Mouse (Mus musculus) adrenal gland, adult 8-10 months (tissue): ENCODE measurements around the gene Inip. TPM values are rescaled to one million over a fixed set of nuclear protein-coding genes. Genes with fewer than 3 reads are reported as not detected.

Experiments used
- DNase-seq: peaks from one replicate; pipeline ENCODE4 v3.0.0; 2022
- total RNA-seq, 4 experiments: library from RNA; stranded (reverse); gene quantifications; 2 replicates each; pipeline ENCODE4 v1.2.4; 2022

Inip gene
- total RNA-seq, 4 experiments from 2014 or later = 17.8 to 24.3 (median 19.9) TPM

DNA sequence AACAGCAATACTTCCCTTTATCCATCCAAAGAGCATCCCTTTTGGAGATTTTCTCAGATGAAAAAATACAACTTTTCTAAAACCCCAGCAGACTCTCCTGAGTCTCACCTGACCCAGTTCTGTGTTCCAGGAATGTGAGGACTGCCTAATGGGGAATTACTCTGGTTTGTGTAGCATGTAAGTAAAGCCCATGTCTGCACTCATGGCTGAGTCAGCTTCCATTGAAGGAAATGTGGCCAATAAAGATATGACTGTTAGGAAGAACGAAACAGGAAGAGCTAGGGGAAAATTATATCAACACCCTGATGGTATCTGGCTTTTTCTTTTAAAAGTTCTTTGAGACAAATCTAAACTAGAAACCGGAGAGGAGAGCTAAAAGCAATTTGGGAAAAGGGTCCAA is 33.7 kb downstream of the Inip start:
- no peak for DNase-seq

DNA sequence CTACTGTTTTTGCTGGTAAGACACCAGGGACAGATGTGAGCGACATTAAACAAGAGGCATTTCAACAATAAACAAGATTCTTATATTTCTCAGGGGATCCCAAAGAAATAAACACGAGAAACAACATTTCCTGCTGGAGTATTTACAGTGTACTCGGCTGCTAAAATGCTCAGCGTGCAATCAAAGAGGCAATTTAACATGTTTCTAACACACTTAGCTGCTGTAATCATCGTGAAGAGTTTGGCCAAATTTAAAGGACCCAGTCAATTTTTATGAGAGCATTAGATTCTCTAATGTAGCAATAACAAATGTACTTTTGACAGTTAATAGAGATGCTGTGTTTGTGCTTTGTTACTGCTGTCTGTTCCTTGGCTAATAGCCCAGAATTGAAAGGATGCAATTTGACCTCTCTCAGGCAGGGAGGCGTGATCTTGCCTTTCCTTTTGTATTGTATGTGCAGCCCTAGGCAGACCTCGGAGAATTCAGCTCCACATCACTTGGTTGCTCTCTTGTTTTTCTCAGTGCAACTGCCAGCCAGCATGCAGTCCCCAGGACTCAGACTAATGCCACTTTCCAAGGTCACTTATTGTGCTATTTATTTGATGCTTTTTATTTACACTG is 35.9 kb downstream of the Inip start:
- DNase-seq = no peak

DNA sequence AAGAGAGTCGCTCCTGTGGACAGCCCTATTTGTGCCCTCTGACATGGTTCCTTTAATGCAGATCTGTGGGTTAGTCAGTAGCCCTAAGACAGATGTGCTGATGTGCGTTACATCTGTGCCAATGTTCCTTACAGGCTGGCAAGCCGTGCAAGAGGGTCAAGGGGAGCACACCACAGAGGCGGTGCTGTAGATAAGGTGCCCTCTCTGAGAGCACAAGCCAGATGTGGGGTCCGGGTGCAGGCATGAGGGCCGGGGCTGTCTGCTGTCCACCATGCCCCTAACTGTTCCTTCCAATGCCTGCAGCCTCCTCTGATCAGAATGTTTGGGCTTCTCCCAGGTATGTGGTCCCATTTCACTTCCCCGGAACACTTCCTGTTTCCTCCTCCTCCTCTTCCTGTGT is 36.4 kb downstream of the Inip start:
- no peak for DNase-seq

DNA sequence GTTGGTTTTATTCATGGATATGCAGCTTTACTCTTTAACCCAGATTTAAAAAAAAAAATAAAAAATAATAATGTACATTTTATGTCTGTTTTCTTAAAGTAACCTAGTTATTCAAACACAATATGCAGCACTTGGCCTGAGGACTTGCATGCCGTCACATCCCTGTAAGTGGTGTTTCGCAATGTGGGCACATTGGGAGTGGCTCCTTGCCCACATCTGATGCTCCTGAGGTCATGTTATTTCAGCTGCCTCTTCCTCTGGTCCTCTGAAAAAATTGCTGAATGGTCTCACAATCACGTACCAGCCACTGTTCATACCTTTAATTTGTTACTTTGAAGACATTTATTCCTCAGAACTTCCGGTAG is 40.0 kb downstream of the Inip start:
- DNase-seq = no peak

DNA sequence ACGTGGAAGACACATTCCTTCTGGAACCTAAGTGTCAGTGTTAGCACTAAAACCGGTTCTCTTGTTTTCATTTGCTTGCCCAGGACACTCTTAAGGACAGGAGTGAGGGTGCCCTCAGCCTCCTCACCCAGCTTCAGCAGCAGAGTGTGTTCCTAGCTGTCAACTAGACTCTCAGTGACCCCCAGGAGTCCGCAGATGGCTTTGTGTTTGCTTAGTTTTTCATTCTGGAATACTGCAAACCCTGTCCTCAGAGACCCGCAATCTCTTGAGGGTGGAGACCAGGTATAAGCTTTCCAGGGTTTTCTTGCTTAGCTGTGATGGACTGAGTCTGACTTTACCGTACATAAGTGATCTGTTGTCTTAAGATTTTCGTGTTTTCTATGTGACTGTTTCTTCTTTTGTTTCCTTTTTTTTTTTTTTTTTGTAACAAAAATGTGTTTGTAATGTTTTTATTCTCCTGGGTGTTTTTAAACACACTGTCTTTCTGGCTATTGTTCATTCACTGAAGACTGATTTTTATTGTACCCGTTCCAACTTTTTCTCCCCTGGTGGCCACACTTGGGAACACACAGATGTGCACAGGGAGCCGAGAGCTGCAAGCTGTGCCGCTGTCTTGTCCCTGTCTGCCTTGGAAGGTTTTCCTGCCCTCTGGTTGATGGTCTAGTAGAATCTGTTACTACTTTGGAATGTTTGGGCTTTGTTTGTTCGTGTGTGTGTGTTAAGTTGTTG is 40.6 kb downstream of the Inip start:
- DNase-seq = no peak

DNA sequence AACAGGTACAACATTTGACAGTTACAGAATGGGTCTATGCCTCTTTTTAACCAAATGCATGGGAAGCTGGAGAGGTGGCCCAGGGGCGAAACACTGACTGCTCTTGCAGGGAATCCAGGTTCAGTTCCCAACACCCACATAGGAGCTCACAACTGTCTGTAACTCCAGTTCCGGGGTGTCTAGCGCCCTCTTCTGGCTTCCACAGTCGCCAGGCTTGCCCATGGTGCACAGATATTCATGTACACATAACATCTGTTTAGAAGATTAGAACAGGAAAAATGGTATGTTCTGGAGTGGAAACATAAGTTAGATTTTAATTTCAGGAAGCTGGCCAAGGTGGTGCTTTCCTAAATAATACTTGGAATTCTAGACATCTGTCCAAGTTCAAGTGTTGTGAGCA is 41.4 kb downstream of the Inip start:
- DNase-seq = no peak

DNA sequence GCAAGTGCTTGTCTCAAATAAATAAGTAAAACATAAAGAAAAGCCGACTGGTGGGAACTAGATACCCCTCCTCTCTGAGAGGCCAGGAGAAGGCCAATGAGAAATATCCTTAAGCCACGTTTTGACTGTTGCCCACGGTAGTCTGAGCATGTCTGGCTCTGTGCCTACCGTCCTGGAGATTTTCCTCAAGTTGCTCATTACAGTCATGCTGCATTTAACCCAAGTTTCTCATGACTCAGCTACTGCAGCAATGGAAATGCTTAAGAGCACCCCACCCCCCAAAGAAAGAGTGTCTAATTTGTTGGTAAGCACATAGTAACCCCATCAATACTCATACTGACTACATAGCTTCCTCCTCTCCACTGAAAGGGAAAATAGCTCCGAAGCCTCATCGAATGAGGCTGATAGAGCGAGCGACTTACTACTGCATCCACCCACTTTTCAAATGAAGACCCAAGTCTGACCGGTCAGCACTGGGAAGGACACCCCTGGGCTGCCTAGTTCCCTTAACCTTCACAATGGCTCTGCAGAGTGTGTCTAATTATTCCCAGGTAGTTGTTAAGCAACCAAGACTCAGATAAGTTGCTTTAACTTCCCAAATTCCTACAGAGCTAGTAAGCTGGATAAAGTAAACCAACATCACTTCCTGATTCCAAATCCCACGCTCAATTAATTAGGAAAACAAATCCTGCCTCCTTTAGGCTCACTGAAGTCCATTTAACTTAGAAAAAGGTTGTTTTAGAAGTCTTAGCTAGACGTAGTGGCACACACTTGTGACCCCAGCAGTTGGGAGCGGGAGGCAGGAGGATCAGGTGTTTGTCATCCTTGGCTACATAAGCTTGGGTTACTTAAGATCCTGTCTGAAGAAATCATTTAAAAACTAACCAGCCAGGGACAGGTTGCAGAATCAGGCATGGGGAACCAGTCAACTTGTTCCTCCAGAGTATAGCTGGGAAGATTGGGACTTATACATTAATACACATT is 43.6 kb downstream of the Inip start:
- no peak for DNase-seq

DNA sequence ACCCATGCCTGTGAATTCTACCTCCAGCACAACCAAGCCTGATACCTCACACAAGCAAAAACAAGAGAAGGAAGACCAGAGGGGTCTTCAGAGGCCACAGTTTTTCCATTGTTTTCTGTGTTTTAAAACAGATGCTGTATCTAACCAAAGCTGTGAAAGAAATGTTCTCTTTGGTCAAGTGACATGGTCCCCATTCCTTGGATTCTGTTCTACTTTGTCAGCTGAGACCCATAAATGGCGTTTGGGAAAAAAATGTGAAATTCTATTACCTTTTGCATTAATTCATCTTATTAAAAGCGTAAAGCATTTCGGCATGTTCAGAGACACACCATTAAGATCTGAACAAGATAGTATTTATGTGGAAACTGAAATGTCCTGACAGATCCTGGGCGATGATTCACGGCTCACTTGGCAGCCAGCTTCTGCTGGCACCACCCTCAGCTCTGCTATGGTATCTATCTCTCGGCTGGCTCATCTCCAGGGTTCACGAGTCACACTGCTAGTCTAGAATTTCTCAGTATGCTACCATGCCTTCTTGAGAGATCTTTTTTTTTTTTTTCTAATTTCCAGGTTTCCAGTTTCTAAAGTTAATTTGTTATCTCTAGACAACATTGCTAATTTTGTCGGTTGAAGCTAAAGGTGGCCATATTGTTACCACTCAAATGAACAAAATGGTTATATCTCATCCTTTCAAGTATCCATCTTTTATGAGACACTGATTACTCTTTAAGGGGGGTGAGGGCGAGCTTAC is 44.9 kb downstream of the Inip start:
- DNase-seq = peak; percentile 77

DNA sequence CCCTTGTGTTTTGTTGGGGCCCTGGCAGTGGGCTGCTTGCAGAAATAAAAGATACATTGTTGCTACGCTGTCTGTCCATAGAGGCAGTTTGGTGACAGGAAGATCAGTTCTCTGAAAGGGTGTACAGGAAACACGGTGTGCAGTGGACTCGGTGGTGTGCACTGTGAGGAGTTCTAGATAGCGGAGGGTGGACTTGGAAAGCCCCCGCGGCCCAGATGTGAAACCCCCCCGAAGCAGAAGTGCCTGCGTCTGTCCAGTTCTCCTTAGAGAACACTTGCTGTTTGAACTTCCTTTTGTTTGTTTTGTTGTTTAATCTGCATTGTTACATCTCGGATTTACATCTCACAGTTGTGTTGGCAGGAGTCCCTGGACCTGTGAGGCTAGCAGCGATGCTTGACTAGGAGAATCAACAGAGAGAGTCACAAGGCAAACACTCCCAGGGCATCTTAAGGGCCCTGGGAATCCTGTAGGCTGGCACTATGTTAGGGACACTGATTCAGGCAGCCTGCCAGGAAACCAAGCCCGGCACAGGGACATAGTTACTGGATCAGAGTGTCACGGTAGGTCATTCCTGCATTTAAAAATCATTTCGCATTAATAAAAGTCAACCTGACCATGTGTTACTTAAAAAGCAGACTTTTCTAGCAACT is 47.8 kb downstream of the Inip start:
- peak; percentile 33 for DNase-seq

DNA sequence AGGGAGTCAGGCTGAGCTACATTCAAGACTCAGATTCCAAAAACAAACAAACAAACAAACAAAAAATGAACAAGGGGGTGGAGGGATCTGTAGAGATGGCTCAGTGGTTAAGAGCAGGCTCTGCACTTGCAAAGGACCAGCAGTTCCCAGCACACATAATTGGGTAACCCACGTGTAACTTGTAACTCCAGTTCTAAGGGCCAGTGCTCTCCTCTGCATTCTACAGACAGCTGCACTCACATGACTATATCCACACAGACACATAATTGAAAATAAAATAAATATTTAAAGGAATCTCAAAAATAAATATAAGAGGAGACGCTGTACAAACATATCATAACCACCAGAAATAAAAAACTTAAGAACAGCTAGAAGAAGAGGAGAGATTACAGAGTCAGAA is 61.5 kb downstream of the Inip start:
- no peak for DNase-seq

DNA sequence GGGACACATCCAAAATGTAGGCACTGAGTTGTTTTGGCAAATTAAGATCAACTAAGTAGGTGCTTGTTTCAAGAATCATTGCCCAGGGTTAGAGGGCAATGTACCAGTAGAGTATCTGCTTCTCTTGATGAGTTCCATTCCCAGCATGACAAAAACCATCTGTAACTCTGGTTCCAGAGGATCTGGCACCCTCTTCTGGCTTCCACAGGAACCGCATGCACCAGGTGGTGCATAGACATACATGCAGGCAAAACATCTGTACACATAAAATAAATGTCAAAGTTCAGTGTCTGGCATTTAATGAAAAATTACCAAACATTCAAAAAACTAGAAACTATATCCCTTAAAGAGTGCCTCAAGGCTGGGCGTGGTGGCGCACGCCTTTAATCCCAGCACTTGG is 62.1 kb downstream of the Inip start:
- no peak for DNase-seq

DNA sequence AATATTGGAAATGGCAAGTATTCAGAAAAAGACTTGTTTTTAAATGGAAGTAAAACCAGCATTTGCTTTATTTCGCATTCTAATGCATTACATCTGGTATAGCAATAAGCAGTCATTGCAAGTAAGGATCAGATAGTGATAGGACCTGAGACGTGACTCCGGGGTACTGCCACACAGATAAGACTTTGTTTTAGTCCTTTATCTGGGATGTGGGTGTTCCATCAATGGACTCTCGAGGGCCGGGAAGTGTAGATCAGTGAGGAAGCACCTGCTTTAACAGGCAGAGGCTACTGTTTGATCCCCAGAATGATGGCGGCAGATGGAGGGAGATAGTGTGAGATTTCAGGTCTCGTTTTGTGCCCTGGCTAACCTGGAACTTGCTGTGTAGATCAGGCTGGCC is 69.8 kb downstream of the Inip start:
- DNase-seq = no peak

DNA sequence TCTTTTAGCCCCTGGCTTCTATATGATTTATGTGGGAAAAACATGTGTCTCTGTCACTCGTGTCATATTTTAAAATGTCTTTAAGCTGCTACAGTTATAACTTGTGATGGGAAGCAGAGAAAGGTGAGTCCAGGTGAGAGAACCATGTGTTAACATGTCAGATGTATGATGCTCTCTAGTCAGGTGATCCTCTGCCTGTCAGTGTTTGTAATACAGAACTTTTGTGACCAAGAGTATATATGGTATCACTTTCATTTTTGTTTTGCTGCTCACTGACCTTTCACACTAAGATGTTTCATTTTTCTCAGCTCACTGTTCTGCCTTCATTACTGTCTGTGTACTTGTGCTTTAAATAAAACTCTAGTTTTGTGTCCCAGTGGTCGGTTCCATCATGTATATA is 72.5 kb downstream of the Inip start:
- no peak for DNase-seq

DNA sequence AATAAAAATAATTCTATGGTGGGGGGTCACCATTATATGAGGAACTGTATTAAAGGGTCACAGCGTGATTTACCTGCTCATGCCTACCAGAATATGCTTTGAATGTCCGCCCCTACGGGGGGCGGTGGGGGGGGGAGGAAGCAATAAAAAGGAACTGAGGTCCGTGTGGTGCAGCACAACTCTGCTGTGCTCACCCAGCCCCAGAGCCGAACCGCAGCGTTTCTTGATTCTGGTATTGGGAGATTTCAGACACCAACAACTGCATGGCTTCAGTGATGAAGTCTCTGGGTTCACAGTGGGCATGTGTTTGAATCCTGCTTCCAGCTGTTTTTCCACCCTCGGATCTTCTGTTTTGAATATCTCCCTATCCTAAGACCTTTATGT is 73.5 kb downstream of the Inip start:
- DNase-seq = no peak

DNA sequence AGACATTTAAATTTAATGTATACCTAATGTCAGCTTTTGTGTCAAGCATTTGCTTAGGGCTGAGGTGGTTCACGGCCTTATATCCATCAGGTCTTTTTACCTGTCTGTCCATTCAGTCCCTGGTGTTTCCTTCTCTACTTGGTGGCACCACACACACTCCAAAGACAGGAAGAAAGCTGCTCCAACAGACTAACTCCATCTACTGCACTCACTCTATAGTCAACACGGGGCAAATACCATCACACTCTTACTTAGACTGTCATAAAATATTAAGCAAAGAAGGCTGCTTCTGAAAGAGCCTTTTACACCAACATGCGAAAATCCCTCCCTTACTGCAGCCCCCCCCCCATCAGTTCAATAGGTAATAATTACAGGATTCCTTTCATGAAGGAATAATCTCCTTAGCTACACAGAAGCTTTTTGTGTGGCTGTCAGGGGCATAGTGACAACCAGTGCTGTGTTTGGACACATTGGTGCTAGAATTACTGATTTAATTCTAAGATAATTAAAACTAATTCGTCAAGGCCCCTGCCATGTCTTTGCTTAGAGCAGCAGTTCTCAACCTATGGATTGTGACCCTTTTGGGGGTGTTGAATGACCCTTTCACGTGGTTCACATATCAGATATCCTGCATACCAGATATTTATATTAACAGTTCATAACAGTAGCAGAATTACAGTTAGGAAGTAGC is 74.1 kb downstream of the Inip start:
- DNase-seq = no peak

DNA sequence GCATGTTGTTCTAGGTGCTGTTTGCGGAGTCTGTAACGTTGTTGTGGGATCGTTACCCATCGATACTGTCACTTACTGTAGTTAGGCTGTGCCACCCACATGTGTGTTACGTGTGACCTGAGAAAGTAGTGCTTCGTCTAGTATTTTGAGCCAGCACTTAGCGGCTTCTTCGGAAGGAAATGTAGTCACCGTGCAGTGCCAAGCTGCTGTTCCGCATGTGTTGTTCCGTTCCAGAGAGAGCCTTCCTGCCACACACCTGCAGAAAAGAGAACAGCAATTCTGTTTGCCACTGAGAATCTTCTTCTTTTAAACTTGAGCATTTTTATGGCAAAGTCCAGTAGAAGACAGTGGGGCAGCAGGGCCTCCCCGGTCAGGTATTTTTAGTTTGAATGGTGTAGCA is 74.9 kb downstream of the Inip start:
- no peak for DNase-seq

DNA sequence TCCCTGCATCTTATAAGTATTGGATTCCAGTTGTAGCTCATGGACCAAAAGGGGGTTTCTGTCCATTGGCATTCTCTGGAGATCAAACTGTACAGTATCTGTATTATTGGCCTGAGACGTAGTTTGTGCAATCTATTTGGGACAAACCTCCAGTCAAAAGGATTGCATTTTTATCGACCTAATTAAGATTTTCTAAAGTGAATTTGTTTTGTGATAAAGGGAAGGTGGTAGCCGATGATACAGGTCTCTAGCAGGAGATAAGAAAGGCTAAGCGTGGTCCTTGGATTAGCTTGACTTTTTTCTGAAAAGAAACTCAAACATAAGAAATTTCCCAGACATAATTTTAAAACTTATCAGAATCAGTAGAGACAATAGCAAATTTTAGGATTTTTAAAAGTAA is 75.8 kb downstream of the Inip start:
- DNase-seq = no peak

DNA sequence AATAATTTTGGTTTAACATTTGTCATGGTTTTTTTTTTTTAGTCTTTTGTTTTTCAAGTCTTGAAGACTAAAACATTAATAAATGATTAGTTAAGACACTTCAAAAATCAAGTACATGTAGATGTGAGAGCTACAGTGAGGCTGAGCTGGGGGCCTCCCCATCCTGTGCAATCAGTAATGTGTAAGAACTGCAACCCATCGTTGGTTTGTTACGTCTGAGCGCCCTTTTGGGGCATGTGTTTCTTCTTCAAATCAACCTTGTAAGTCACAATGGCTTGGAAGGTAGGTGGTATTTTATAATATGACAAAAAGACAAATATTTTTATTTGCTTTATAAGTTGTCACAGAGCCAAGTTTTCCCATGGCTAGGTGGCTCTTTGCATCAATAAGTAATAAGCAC is 79.6 kb downstream of the Inip start:
- no peak for DNase-seq
